16 mouse cellular contexts compared by ENCODE assay signal in the genomic region with DNA sequence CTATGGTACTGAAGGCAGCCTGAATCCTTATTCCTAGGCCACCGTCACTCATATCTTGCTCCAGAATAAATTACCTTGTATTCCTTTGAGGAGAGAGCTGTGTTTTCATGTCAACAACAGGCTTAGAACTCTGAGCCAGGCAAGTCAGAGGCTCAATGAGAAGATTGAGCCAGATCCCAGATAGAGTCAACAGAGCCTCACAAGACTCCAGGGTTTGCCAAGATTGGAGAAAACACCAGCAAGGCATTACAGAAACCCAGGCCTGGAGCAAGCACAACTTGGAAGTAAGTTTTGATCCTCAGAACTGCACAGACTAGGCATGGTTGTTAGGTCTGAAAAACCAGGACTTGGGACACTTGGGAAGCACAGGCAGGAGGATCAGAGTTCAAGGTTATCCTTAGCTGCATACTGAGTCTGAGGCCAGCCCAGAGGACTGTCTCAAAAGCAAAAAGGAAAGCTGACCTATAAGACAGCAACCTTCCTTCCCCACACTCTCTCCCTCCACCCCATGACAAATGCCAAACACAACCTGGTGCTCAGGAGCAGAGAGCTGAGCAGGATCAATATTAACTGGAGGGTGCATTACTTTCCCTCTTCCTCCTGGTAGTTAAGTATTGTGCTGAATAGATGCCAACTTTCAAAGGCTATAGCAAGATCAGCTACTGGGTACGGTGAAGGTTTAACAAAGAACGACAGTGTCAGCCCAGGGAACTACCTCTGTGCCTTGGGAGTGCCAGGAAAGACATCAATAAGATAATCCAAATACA. TPM values are rescaled to one million over a fixed set of nuclear protein-coding genes. Genes with fewer than 3 reads are reported as not detected.
DNase-seq lines count a peak whose midpoint lies in the region; ATAC-seq and TF ChIP-seq lines count a peak whose summit lies in the region.
"Had no signal": no experiment of that assay in that cellular context is flagged by ENCODE, and none has a peak within 500 bp of the region (broad histone marks: within the 10 kb centered on the region; RNA-seq: fewer than 3 reads in every experiment).

No protein-coding gene starts in this region.

- H3K4me3 ChIP-seq in kidney, adult 2 months (ENCODE audit: insufficient read depth, low read depth, low read length) = no peak overlapping the region
- no peak overlapping the region for H3K4me3 ChIP-seq in kidney, embryonic 15.5 days (replicated peaks)
- no peak overlapping the region for H3K4me3 ChIP-seq in stomach, postnatal 0 days (ENCODE audit: low read depth, low read length)
- H3K4me3 ChIP-seq: embryonic facial prominence, embryonic 13.5 days; forebrain, embryonic 13.5 days; hindbrain, embryonic 15.5 days; layer of hippocampus, adult 2 months; midbrain, embryonic 12.5 days had no signal

- peak; percentile 49 to 60 for DNase-seq in heart, adult 18-20 months
- no peak for DNase-seq in heart, postnatal 10 days
- peak; percentile 59 for DNase-seq in kidney, adult 2 months
- DNase-seq in ovary, adult 18-20 months (ENCODE audit: low spot score) = peak; percentile 16
- DNase-seq in ovary, postnatal 36 days (ENCODE audit: low spot score) = no peak
- no peak for DNase-seq in stomach, postnatal 0 days (ENCODE audit: low spot score)
- DNase-seq in left cerebral cortex, postnatal 4 days = no peak
- DNase-seq: B cell, adult 2 months; cerebellum, adult 18-20 months had no signal

- peak overlapping the region; percentile 77 for H3K27ac ChIP-seq in kidney, adult 2 months (ENCODE audit: insufficient read depth, low read depth, low read length)
- no peak overlapping the region for H3K27ac ChIP-seq in kidney, embryonic 15.5 days
- H3K27ac ChIP-seq in stomach, postnatal 0 days (replicated peaks) = 0 out of 2 replicates have a peak overlapping the region, but pooled peaks have one; percentile 20
- H3K27ac ChIP-seq: embryonic facial prominence, embryonic 13.5 days; forebrain, embryonic 13.5 days; hindbrain, embryonic 15.5 days; layer of hippocampus, adult 2 months; macrophage; midbrain, embryonic 12.5 days had no signal

- TF ChIP-seq POLR2A in kidney, adult 2 months (IDR thresholded peaks at IDR 0.05; ENCODE audit: low read depth, low read length) = no peak

- no peak overlapping the region for H3K9ac ChIP-seq in kidney, embryonic 15.5 days
- H3K9ac ChIP-seq in stomach, postnatal 0 days (ENCODE audit: low read length) = no peak overlapping the region
- H3K9ac ChIP-seq: embryonic facial prominence, embryonic 13.5 days; forebrain, embryonic 13.5 days; hindbrain, embryonic 15.5 days; midbrain, embryonic 12.5 days had no signal

- no peaks in the 10 kb centered on the region for H3K36me3 ChIP-seq in kidney, adult 2 months (ENCODE audit: control insufficient read depth, insufficient read depth, low read length)
- no peaks in the 10 kb centered on the region for H3K36me3 ChIP-seq in kidney, embryonic 15.5 days
- no peaks in the 10 kb centered on the region for H3K36me3 ChIP-seq in stomach, postnatal 0 days (ENCODE audit: control insufficient read depth, insufficient read depth, low read length)
- H3K36me3 ChIP-seq: embryonic facial prominence, embryonic 13.5 days; hindbrain, embryonic 15.5 days; midbrain, embryonic 12.5 days had no signal

- no peak for TF ChIP-seq EP300 in stomach, postnatal 0 days (optimal IDR thresholded peaks at IDR 0.05)

- intact Hi-C loops in heart, postnatal 10 days (cut with DNase I) = no loop called here
- intact Hi-C loops in left cerebral cortex, postnatal 4 days (cut with DNase I) = no loop called here

- no peaks in the 10 kb centered on the region for H3K27me3 ChIP-seq in kidney, adult 2 months (replicated peaks; ENCODE audit: control insufficient read depth, insufficient read depth, low read length)
- H3K27me3 ChIP-seq in kidney, embryonic 15.5 days = no peaks in the 10 kb centered on the region
- no peaks in the 10 kb centered on the region for H3K27me3 ChIP-seq in stomach, postnatal 0 days (ENCODE audit: control insufficient read depth, insufficient read depth, low read length)
- H3K27me3 ChIP-seq: embryonic facial prominence, embryonic 13.5 days; forebrain, embryonic 13.5 days; hindbrain, embryonic 15.5 days; midbrain, embryonic 12.5 days had no signal

- ATAC-seq in kidney, embryonic 15.5 days (replicated peaks; ENCODE audit: low FRiP score) = no peak
- peak; percentile 60 for ATAC-seq in stomach, postnatal 0 days (ENCODE audit: low FRiP score, low TSS enrichment)
- ATAC-seq: forebrain, embryonic 13.5 days had no signal

- WGBS in kidney, adult 2 months = 33% methylated on average over 3 of the region's 3 CpGs
- 63% methylated on average over 3 of the region's 3 CpGs for WGBS in kidney, embryonic 15.5 days
- 25% methylated on average over 3 of the region's 3 CpGs for WGBS in stomach, postnatal 0 days

- H3K9me3 ChIP-seq in kidney, embryonic 15.5 days (replicated peaks) = no peaks in the 10 kb centered on the region
- H3K9me3 ChIP-seq in stomach, postnatal 0 days (ENCODE audit: control insufficient read depth, low read length) = no peaks in the 10 kb centered on the region
- H3K9me3 ChIP-seq: embryonic facial prominence, embryonic 13.5 days; forebrain, embryonic 13.5 days; hindbrain, embryonic 15.5 days; midbrain, embryonic 12.5 days had no signal

- TF ChIP-seq CTCF in kidney, adult 2 months (conservative IDR thresholded peaks at IDR 0.05; ENCODE audit: insufficient read depth, insufficient read length, low read depth, low read length) = no peak
- TF ChIP-seq CTCF in stomach, postnatal 0 days (IDR thresholded peaks at IDR 0.05; ENCODE audit: low read depth) = no peak

- H3K4me1 ChIP-seq in kidney, adult 2 months (ENCODE audit: control insufficient read depth, insufficient read depth, low read length) = peaks cover 73% of the 10 kb centered on the region
- peaks cover 28% of the 10 kb centered on the region for H3K4me1 ChIP-seq in kidney, embryonic 15.5 days
- no peaks in the 10 kb centered on the region for H3K4me1 ChIP-seq in stomach, postnatal 0 days (replicated peaks; ENCODE audit: control insufficient read depth, insufficient read depth)
- H3K4me1 ChIP-seq: embryonic facial prominence, embryonic 13.5 days; forebrain, embryonic 13.5 days; hindbrain, embryonic 15.5 days; midbrain, embryonic 12.5 days had no signal

- H3K4me2 ChIP-seq in kidney, embryonic 15.5 days = no peak overlapping the region
- H3K4me2 ChIP-seq in stomach, postnatal 0 days (replicated peaks; ENCODE audit: low read depth) = no peak overlapping the region
- H3K4me2 ChIP-seq: embryonic facial prominence, embryonic 13.5 days; forebrain, embryonic 13.5 days; hindbrain, embryonic 15.5 days; midbrain, embryonic 12.5 days had no signal

RNA-seq across cellular contexts. Expression of a gene that starts 34.0 kb away (rescaled TPM):
- 10 to 100 TPM; 36.7 to 38.2 TPM for total RNA-seq in heart, adult 18-20 months (2021)
- total RNA-seq in heart, postnatal 10 days (2021) = 10 to 100 TPM; 42.8 to 44.9 TPM
- polyA plus RNA-seq in kidney, adult 2 months (2012; rRNA removed) = 86.3 and 105 TPM in 2 replicates
- polyA plus RNA-seq in kidney, embryonic 15.5 days (2015; fragmentation: Nextera tagmentation; extraction: Ambion mirVana) = 27.3 and 30.6 TPM in 2 replicates
- polyA plus RNA-seq in stomach, postnatal 0 days (2015; fragmentation: Nextera tagmentation; extraction: Ambion mirVana) = 5.2 and 6.3 TPM in 2 replicates
- total RNA-seq in left cerebral cortex, postnatal 4 days (2021) = 10 to 100 TPM in 1 of 2 experiments, 1 to 10 TPM in 1; 9.9 to 10.9 TPM

Comparison
In these comparisons a context has a peak if more than half of its experiments do, and no peak if none do; other contexts are left out.
1. DNase-seq: peak in heart, adult 18-20 months (2 of 2), kidney, adult 2 months (single experiment) and ovary, adult 18-20 months (single experiment); none in heart, postnatal 10 days (0 of 2), ovary, postnatal 36 days (single experiment), stomach, postnatal 0 days (single experiment) and left cerebral cortex, postnatal 4 days (single experiment).